Mouse (Mus musculus) kidney, postnatal 0 days (tissue): ENCODE measurements around the gene Rgl1. TPM values are rescaled to one million over a fixed set of nuclear protein-coding genes. Genes with fewer than 3 reads are reported as not detected.
A peak's percentile ranks its signal among the peaks of the same experiment; 100 is the strongest.

Experiments used
- ATAC-seq: fragments of 200-750 bp; cut with Nextera tagmentation; replicated peaks from 2 replicates; pipeline ENCODE4 v1.8.0; 2017; ENCODE audit warnings: low read depth, moderate number of reproducible peaks, moderate TSS enrichment, moderate library complexity; ENCODE audit not compliant: low FRiP score
- DNase-seq: peaks from one replicate; pipeline ENCODE4 v3.0.0-alpha.2; 2016; ENCODE audit warnings: low spot score
- H3K27ac ChIP-seq: fragments of 300-500 bp; sonication (generic); 2 replicates; pipeline ENCODE4 v1.5.1; 2014; ENCODE audit warnings: mild to moderate bottlenecking
- H3K27me3 ChIP-seq: fragments of 300-500 bp; sonication (generic); 2 replicates; pipeline ENCODE4 v1.6.1; 2014; ENCODE audit warnings: low read length, mixed read lengths; ENCODE audit not compliant: insufficient read depth
- H3K36me3 ChIP-seq: fragments of 300-500 bp; sonication (generic); 2 replicates; pipeline ENCODE4 v1.6.1; 2014; ENCODE audit warnings: low read length, mixed read lengths; ENCODE audit not compliant: insufficient read depth
- H3K4me1 ChIP-seq: fragments of 300-500 bp; sonication (generic); replicated peaks from 2 replicates; pipeline ENCODE4 v1.6.1; 2014; ENCODE audit warnings: antibody characterized with exemption, low read length, mixed read lengths; ENCODE audit not compliant: insufficient read depth
- H3K4me2 ChIP-seq: fragments of 300-500 bp; sonication (generic); 2 replicates; pipeline ENCODE4 v1.6.1; 2014; ENCODE audit warnings: mild to moderate bottlenecking, low read length, moderate library complexity, mixed read lengths
- H3K4me3 ChIP-seq: fragments of 300-500 bp; sonication (generic); replicated peaks from 2 replicates; pipeline ENCODE4 v1.5.1; 2014; ENCODE audit warnings: low read depth, low read length
- H3K9ac ChIP-seq: fragments of 300-500 bp; sonication (generic); 2 replicates; pipeline ENCODE4 v1.6.1; 2014; ENCODE audit warnings: low read depth, low read length
- H3K9me3 ChIP-seq: fragments of 300-500 bp; sonication (generic); replicated peaks from 2 replicates; pipeline ENCODE4 v1.6.1; 2016; ENCODE audit warnings: low read length, inconsistent platforms, mixed read lengths
- CTCF ChIP-seq: IDR thresholded peaks from 2 replicates; pipeline ENCODE4 v1.5.1; 2016; ENCODE audit warnings: antibody characterized with exemption, low read depth, mild to moderate bottlenecking, moderate library complexity
- whole genome bisulfite sequencing: fragments of 180-500 bp; shearing (Covaris S2); extraction: QIAGEN DNeasy Blood & Tissue Kit; methylation state at CpG from one replicate; pipeline ENCODE4 v1.1.7; 2014; 5-methylcytosine and 5-hydroxymethylcytosine counted together
- polyA plus RNA-seq: library from polyadenylated mRNA; unstranded; fragments of >200 nt; fragmentation: Nextera tagmentation; extraction: Ambion mirVana; gene quantifications from 2 replicates; pipeline ENCODE4 v1.2.1, GENCODE M21; 2015

Rgl1 gene
- polyA plus RNA-seq, 1 experiment from 2014 or later: 59.4 TPM

DNA sequence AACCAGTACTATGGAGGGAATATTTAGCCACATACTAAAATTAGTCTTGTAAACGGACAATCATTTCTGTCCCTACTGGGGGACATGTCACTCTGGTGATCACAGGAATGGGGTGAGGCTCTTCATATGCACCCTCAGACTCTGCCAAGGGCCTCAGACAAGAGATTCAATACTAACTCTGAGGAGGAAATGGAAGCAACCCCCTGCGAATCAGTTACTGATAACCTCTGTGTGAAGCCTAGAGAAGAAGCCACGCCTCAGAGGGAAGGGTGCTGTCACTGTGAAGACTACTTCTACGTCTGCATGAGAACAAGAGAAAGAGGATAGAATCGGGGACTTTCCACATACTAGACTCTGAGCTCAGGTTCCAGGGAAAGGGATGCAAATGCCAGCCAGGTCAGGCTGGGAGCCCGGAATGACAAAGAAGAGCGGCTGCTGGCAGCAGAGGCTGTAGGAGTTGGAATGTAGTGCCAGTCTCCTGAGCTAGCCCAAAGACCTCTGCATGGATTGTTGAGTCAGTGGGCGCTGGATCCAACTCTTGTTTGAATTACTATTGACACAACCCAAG lies 29.6 kb upstream of the Rgl1 start:
- no peak for TF ChIP-seq CTCF
- Histone ChIP-seq H3K4me2 (no peak overlapping the region), H3K9ac (no peak overlapping the region), H3K9me3 (no peaks in the 10 kb centered on the region), H3K27ac (no peak overlapping the region), H3K36me3 (no peaks in the 10 kb centered on the region), H3K27me3 (no peaks in the 10 kb centered on the region), H3K4me1 (peaks cover 10% of the 10 kb centered on the region), H3K4me3 (no peak overlapping the region)
- ATAC-seq: no peak
- WGBS: 69% methylated on average over 8 of the region's 8 CpGs
- no peak for DNase-seq

- no peaks in the 10 kb centered on the region for H3K27me3 ChIP-seq
- ATAC-seq (no peak), DNase-seq (no peak)
- peaks cover 7% of the 10 kb centered on the region for H3K4me1 ChIP-seq
- H3K4me2 ChIP-seq: no peak overlapping the region
- WGBS: 61% methylated on average over 6 of the region's 6 CpGs
- no peak for TF ChIP-seq CTCF
- H3K27ac ChIP-seq: no peak overlapping the region
- no peak overlapping the region for H3K4me3 ChIP-seq
- no peaks in the 10 kb centered on the region for H3K9me3 ChIP-seq
- H3K36me3 ChIP-seq: no peaks in the 10 kb centered on the region
- H3K9ac ChIP-seq: no peak overlapping the region
Observed at GRCm38 (mm10) chr1:152793495-152794130, 27.5 kb upstream of the Rgl1 start.

GRCm38 (mm10) chr1:152792736-152793494 lies 26.8 kb upstream of the Rgl1 start:
- 60% methylated on average over 12 of the region's 12 CpGs for WGBS
- no peaks in the 10 kb centered on the region for H3K36me3 ChIP-seq
- no peaks in the 10 kb centered on the region for H3K27me3 ChIP-seq
- no peak for ATAC-seq
- DNase-seq: no peak
- H3K4me1 ChIP-seq: peaks cover 7% of the 10 kb centered on the region
- H3K4me3 ChIP-seq: no peak overlapping the region
- no peaks in the 10 kb centered on the region for H3K9me3 ChIP-seq
- no peak overlapping the region for H3K27ac ChIP-seq
- no peak overlapping the region for H3K4me2 ChIP-seq
- no peak for TF ChIP-seq CTCF
- H3K9ac ChIP-seq: no peak overlapping the region

GRCm38 (mm10) chr1:152791269-152791668 lies 25.1 kb upstream of the Rgl1 start:
- no peak for TF ChIP-seq CTCF
- Histone ChIP-seq H3K4me2 (peak overlapping the region; percentile 13; the same call in 1 of the 2 replicates), H3K4me1 (peaks cover 7% of the 10 kb centered on the region), H3K27me3 (no peaks in the 10 kb centered on the region), H3K4me3 (no peak overlapping the region), H3K36me3 (no peaks in the 10 kb centered on the region), H3K9me3 (no peaks in the 10 kb centered on the region), H3K9ac (no peak overlapping the region), H3K27ac (peak overlapping the region; percentile 72)
- ATAC-seq: peak; percentile 57; the same call in 1 of the 2 replicates
- 37% methylated on average over 4 of the region's 4 CpGs for WGBS
- peak; percentile 71 for DNase-seq

DNA sequence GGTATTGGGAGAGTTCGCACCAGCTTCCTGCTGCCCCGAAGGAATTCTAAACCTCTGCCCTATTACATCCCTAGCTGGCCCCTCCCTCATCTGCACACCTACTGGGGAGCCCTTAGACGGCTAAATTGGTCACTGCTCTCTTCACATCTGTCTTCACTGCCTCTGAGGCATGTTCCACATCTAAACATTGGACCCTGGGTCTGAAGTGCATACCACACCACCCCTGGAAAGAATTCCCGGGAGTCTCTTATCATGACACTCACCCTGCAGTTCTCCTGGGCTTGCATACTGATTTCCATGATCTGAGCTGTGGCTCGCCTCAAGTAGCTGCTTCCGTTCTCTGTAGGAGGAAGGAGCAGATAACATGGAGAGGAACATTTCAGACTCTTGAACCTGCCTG lies 24.7 kb upstream of the Rgl1 start:
- Histone ChIP-seq H3K36me3 (no peaks in the 10 kb centered on the region), H3K9me3 (no peaks in the 10 kb centered on the region), H3K27me3 (no peaks in the 10 kb centered on the region), H3K27ac (peak overlapping the region; percentile 72; the same call in 1 of the 2 replicates), H3K9ac (no peak overlapping the region), H3K4me3 (no peak overlapping the region), H3K4me2 (peak overlapping the region; percentile 13; the same call in 1 of the 2 replicates), H3K4me1 (peaks cover 7% of the 10 kb centered on the region)
- WGBS: 9% methylated on average over 6 of the region's 6 CpGs
- no peak for TF ChIP-seq CTCF
- ATAC-seq (peak; percentile 65), DNase-seq (no peak)

- H3K9me3 ChIP-seq: no peaks in the 10 kb centered on the region
- DNase-seq: peak; percentile 88
- H3K27ac ChIP-seq: no peak overlapping the region
- no peak overlapping the region for H3K4me3 ChIP-seq
- H3K9ac ChIP-seq: no peak overlapping the region
- peak overlapping the region; percentile 13; the same call in 1 of the 2 replicates for H3K4me2 ChIP-seq
- H3K36me3 ChIP-seq: no peaks in the 10 kb centered on the region
- H3K27me3 ChIP-seq: no peaks in the 10 kb centered on the region
- peak; percentile 91 for TF ChIP-seq CTCF
- ATAC-seq: peak; percentile 82
- peaks cover 7% of the 10 kb centered on the region for H3K4me1 ChIP-seq
- 9% methylated on average over 12 of the region's 12 CpGs for WGBS
Observed at GRCm38 (mm10) chr1:152790254-152790653, 24.1 kb upstream of the Rgl1 start.
